Mouse (Mus musculus) E14TG2a.4 (cell line): ENCODE data around the gene Irak2.

Experiments used
- CTCF ChIP-seq: conservative IDR thresholded peaks from 2 replicates; pipeline ENCODE4 v1.5.1; 2014; ENCODE audit warnings: low read length
- NANOG ChIP-seq: IDR thresholded peaks from 2 replicates; pipeline ENCODE4 v1.6.1; 2014; ENCODE audit warnings: borderline replicate concordance, low read length, mixed read lengths

GRCm38 (mm10) chr6:113656847-113657246 lies 18.6 kb downstream of the Irak2 start:
- TF ChIP-seq CTCF (no peak), NANOG (no peak)
